In genomic region chr2:79430061-79430460, GRCm38 (mm10) we compare ENCODE assay signal across 18 mouse cellular contexts. TPM values are rescaled to one million over a fixed set of nuclear protein-coding genes. Genes with fewer than 3 reads are reported as not detected.
"Had no signal": no experiment of that assay in that cellular context is flagged by ENCODE, and none has a peak within 500 bp of the region (broad histone marks: within the 10 kb centered on the region; RNA-seq: fewer than 3 reads in every experiment).

No protein-coding gene starts in this region.

- H3K9ac ChIP-seq: lung, embryonic 14.5 days; midbrain, embryonic 13.5 days; midbrain, embryonic 15.5 days; neural tube, embryonic 13.5 days; neural tube, embryonic 15.5 days had no signal

- ATAC-seq: midbrain, embryonic 13.5 days; midbrain, embryonic 15.5 days had no signal

- H3K27ac ChIP-seq: midbrain, embryonic 10.5 days; midbrain, embryonic 13.5 days; midbrain, embryonic 15.5 days; neural tube, embryonic 13.5 days; neural tube, embryonic 15.5 days had no signal

- H3K4me2 ChIP-seq: lung, embryonic 14.5 days; midbrain, embryonic 13.5 days; midbrain, embryonic 15.5 days; neural tube, embryonic 13.5 days; neural tube, embryonic 15.5 days had no signal

- H3K9me3 ChIP-seq: midbrain, embryonic 10.5 days; midbrain, embryonic 13.5 days; midbrain, embryonic 15.5 days; neural tube, embryonic 15.5 days had no signal

- H3K4me3 ChIP-seq: midbrain, embryonic 10.5 days; midbrain, embryonic 13.5 days; midbrain, embryonic 15.5 days; myocyte; neural tube, embryonic 13.5 days; neural tube, embryonic 15.5 days had no signal

- H3K36me3 ChIP-seq: midbrain, embryonic 10.5 days; midbrain, embryonic 13.5 days; midbrain, embryonic 15.5 days; neural tube, embryonic 13.5 days; neural tube, embryonic 15.5 days had no signal

- DNase-seq: lung, postnatal 4 days; retina, postnatal 1 day; right cerebral cortex, adult 18-20 months; right cerebral cortex, postnatal 25 days; right cerebral cortex, postnatal 4 days; spleen, adult 18-20 months; thymus, adult 18-20 months; thymus, postnatal 14 days; thymus, postnatal 36 days had no signal

RNA-seq across cellular contexts. Expression of gene Neurod1, which starts 26.5 kb away (rescaled TPM):
- polyA plus RNA-seq: lung, embryonic 14.5 days; lung, embryonic 16.5 days; myocyte; thymus, postnatal 0 days had no signal

RNA-seq across cellular contexts. Expression of gene Cerkl, which starts 26.5 kb away (rescaled TPM):
- polyA plus RNA-seq: myocyte had no signal
